Mouse (Mus musculus): ENCODE measurements around the gene Gm42669.

Gm42669 gene

GRCm38 (mm10) chr5:107507321-107507720 lies at the start of gene Gm42669:
Gene Gm42669 (plus strand): TSS chr5:107507621.
- DNase-seq = no peak

DNA sequence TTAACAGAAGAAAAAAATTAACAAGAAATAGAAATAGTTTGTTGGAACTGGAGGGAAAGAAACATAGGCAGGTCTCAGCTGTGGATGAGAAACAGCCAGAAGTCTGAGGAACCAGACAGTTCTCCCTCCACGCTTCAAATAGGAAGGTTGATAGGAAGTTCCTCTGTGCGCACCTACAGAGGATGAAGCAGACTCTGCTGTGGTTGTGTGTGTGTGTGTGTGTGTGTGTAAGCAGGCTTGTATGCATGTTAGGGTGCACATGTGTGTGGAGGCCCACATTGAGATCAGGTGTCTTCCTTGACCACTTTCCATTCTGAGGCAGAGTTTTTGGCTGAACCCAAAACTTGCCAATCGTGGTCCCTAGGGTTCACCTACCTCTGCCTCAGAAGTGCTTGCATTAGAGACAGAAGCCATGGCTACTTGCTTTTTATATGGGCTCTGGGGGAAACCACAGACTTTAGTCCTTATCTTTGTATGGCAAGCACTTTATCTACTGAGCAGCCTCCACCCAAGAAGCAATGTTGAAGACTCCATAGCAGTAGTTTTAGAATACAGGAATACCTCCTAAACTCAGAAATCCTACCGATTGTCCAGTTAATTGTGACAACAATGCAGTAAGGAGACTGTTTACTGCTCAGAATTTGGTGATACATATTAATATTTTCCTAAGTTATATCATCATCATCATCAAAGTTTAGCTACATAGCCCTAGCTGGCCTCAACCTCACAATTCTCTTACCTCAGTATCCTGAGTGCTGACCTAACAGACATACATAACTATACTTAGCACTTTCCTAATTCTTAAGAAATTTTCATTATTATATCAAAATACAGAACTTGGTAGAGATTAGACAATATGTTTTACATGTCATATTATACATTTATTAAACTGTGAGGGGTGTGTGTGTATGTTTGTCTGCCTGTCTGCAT lies 45.0 kb upstream of the Gm42669 start:
- no peak for DNase-seq

DNA sequence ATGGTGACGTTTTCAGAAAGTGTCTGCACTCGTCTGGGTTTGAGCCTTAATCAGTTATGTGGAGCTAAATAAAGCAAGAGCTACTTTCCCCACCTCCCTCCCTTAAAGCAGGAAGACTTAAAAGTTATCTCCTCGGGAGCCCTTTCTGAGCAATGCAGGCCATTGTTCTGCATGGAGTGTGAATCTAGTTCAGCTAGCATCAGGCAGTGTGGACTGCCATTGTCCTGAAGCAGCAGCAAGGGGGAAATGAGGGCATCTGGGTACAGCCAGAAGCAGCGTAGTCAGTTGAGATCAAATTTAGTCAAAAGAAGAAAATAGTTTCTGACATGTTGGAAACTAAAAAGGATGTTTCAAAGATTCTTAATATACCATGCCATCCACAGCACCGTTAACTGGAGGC lies 40.9 kb upstream of the Gm42669 start:
- no peak for DNase-seq

DNA sequence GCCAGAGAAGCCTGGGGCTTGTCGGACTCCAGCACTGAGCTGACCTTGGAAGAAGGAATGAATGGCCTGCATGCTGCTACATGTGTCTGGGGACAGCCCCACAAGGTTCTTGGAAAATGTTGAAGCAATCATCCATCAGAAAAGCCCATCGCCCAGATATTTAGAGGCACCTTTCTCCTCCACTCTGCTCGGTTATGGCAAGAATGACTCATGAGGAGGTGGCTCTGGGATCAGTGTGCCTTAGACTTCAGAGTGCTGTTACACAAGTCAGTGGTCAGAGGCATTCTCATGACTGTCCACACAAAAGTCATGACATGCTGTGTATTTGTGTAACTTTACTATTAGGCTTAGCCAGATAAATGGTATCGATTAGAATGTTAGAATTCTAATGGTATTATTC lies 40.3 kb upstream of the Gm42669 start:
- no peak for DNase-seq

GRCm38 (mm10) chr5:107470600-107471329 lies 36.7 kb upstream of the Gm42669 start:
- DNase-seq = no peak

DNA sequence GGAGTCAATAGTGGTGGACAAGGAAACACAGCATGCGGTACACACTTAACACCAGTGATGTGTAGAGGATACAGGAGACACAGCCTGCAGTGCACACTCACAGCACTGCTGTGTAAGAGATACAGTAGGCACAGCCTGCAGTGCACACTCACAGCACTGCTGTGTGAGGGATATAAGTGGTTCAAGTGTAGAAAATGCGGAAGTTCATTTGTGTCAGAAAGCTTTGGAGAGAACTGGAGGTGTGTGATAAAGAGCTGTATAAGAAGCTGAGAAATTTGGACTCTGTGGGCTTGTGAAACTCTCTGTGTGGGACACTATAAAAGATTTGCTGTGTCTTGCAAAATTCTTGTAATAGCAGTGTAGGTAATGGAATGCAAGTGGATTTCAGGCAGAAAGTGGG lies 27.2 kb upstream of the Gm42669 start:
- no peak for DNase-seq

GRCm38 (mm10) chr5:107488996-107489395 lies 18.4 kb upstream of the Gm42669 start:
- DNase-seq = no peak

DNA sequence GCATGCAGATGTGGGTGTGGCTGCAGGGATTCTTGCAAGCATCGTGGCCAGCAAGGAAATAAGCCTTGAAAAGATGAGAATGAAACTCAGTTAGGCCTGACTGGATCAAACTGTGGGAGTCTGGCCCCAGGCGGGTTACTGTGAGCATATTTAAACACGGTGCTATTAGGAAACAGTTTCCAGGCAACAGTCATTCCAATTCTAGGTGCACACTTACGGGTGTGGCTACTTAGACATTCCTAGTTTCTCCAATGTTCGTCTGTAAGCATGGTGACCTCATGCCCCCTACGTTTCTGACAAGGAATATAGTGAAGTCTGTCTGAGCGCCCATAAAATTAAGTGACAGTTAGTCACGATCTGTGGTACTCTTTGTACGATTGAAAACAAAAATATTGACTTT lies 16.4 kb upstream of the Gm42669 start:
- DNase-seq = no peak

DNA sequence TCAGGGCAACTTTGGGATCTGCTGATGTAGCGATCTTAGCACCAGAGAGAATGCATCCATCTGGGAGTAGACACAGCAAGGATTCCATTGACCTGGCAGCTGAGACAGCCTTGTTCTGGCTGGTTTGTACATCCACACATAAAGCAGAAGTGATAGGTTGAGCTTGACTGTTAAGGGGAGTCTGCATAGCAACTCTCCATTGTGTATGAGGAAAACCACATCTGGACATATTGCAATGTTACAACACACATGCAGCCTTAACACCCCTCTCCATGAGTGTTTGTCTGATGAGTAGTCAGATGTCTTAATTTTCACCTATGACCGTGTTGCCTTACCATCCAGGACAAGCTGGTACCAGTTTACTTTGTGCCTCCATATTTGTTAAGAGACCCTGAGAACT lies 14.9 kb upstream of the Gm42669 start:
- DNase-seq = no peak

- DNase-seq = peak; percentile 35
Observed at GRCm38 (mm10) chr5:107494759-107495158, 12.7 kb upstream of the Gm42669 start.

DNA sequence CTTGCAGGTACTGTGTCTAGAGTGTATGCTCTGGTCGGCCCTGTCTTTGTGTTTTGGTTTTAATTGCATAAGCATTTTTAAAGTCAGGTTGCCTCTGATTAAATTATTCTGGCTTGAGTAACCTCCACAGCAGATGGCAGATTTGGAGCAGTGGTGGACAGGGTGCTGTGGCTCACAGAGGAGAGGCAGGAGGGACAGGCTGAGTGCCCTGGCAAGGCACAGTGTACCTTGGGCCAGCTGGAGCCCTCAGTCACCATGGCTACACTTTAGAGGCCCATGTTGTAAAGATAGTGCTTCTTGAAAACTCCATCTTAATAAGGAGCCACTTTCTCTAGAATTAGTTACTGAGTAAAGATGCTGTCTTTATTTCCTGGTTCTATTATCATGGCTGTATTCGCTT lies 11.4 kb upstream of the Gm42669 start:
- peak; percentile 91 for DNase-seq

- DNase-seq = peak; percentile 52
Observed at GRCm38 (mm10) chr5:107497519-107498501, 9.6 kb upstream of the Gm42669 start.

DNA sequence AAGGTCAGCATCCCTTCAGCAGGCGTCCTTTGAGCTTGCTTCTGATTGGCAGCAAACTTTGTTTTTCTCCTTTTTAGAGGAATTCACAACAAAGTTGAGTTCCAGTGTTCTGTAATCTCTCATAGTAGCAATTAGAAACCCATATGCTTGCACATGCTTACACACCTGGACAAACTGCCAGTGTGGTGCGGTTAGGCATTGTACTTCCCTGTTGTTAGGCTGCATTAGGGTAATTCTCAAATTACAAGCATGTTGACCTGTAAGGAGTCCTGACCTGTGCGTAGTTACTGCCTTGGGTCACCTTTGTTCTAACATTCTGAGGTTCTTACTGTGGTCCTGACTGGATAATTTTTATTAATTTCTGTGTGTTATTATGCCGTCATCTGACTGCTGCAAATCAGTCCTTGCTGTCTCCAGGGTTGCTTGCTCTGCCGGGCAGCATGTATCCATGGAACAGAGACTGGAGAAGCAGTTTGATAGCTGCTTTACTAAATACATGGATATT lies 8.6 kb upstream of the Gm42669 start:
- peak; percentile 23 for DNase-seq

DNA sequence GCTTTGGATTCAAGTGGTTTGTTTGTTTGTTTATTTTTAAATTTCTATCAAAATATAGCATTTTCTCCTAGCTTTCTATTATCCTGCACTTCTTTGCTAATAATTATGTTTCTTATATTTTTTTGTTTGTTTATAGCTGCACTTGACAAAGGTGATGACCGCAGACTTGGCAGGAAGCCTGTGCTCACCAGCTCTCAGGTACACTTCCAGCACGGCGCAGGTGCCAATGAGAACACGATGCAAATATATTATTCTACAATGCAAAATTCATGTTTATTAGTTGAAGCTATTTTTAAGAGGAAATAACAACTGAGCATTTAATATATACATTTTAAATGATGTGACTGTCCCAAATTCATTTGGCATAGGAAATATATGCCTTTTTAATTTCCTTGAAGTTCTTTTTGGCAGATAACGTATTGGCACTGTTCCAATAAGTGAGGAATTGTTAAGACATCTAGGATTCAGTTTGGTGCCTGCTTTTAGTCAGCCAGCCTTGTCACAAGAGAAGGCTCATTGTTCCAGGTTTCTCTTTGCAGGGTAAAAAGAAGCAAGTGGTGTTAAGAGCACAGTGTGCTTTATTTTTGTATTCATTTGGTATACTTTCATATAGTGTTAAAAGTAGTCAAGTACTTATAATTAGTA lies 7.4 kb upstream of the Gm42669 start:
- peak; percentile 80 for DNase-seq

DNA sequence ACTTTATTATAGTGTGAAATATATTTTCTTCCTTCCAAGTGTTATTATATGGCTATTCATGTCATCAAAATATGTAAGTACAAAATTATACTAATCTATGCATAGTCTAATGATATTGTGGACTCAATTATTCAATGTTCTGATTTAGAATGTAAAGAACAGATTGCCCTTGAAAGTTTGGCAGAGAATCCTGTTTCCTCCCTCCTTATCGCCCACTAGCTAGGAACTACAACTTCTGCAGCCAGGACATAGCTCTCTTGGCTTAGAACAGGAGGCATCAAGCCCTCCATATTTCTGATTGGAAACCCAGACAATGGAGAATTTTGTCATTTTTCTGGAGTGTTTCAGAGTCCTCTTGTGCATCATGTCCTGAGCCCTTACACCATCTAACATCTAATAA lies 6.7 kb upstream of the Gm42669 start:
- no peak for DNase-seq

GRCm38 (mm10) chr5:107510503-107510902 lies 3.1 kb downstream of the Gm42669 start:
- no peak for DNase-seq

- DNase-seq = no peak
Observed at GRCm38 (mm10) chr5:107511326-107511725, 3.9 kb downstream of the Gm42669 start.

- peak; percentile 55 for DNase-seq
Observed at GRCm38 (mm10) chr5:107513583-107513982, 6.2 kb downstream of the Gm42669 start.

DNA sequence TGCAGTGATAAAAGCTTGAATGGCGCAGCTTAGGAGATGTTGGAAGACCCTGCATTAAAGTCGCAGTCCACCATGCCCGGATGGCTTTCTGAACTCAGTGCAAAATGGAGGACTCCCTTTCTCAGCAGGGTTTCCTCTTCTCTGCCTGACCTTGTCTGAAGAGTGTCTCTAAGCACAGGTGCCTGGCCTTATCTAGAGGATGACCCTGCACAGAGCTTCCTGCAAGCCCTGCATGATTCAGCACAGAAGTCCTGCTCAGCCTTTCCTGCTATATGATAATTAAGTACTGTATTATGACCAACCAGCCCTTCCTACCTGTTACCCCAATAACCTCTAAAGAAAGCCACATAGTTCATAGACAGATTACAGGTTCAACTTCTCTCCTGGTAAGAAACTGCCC lies 8.0 kb downstream of the Gm42669 start:
- no peak for DNase-seq

DNA sequence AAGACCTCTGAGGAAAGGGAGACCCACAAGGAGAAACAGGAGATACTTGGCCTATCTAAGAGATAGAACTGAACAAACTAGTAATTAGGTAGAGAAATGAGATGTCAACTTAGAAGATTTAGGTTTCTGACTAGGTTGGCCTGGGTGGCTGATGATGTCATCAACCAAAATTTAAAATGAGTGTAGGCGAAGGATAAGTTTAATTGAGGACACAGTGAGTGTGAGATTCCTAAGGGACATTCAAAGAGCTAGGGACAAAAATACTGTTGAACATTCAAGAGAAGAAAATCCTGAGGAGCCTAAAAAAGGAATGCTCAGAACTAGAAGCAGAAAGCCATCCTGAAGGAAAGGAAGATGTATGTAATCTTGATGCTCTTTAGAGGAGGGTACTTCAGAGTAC lies 8.7 kb downstream of the Gm42669 start:
- no peak for DNase-seq

GRCm38 (mm10) chr5:107518602-107519001 lies 11.2 kb downstream of the Gm42669 start:
- DNase-seq = no peak

DNA sequence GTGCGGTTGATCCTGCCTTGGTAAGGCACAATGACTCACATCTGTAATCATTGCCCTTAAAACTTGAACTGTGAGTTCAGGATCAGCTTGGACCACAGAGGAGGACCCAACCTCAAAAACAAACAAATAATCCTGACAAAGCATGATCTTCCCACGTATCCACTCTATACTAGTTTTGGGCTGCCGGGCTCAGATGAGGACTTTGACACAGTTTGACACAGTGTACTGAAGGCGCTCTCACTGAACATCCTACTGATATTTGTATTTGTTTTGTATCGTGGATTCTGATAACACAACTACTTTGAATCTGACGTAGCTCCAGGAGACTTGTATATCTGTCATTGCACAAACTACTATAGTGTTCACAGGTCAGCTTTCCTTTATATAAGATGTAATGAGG lies 14.0 kb downstream of the Gm42669 start:
- DNase-seq = no peak

All from cerebellum, adult 11-12 months (tissue).